Mouse (Mus musculus) brain, embryonic 14.5 days (tissue): ENCODE results near the gene Foxl2.

ENCODE experiments used
- CTCF ChIP-seq: fragments of 200-500 bp; IDR thresholded peaks from 2 replicates; pipeline ENCODE4 v1.5.1; 2012; ENCODE audit warnings: inconsistent platforms, mild to moderate bottlenecking, moderate library complexity, borderline replicate concordance; ENCODE audit not compliant: insufficient read depth, insufficient read length; ENCODE audit errors: extremely low read depth
- POLR2A ChIP-seq: fragments of 200-500 bp; IDR thresholded peaks from 2 replicates; pipeline ENCODE4 v1.6.1; 2012; ENCODE audit warnings: mild to moderate bottlenecking, inconsistent platforms, borderline replicate concordance; ENCODE audit not compliant: poor library complexity, insufficient read depth, insufficient read length, severe bottlenecking; ENCODE audit errors: extremely low read depth

GRCm38 (mm10) chr9:98939290-98939689, 15.8 kb upstream of the Foxl2 start:
- peak; percentile 47; the same call in 1 of the 2 replicates for TF ChIP-seq CTCF
- TF ChIP-seq POLR2A: no peak
